Mouse (Mus musculus) liver, postnatal 0 days (tissue): ENCODE results near the gene Arpc1a. TPM values are rescaled to one million over a fixed set of nuclear protein-coding genes. Genes with fewer than 3 reads are reported as not detected.

Experiments used
- ATAC-seq: fragments of 200-750 bp; cut with Nextera tagmentation; 2 replicates; pipeline ENCODE4 v1.8.0; 2017; ENCODE audit warnings: mild to moderate bottlenecking, moderate library complexity
- DNase-seq: peaks from one replicate; pipeline ENCODE4 v3.0.0-alpha.2; 2016
- H3K27ac ChIP-seq: fragments of 300-500 bp; sonication (generic); 2 replicates; pipeline ENCODE4 v1.5.1; 2014; ENCODE audit warnings: antibody characterized with exemption, moderate library complexity, mild to moderate bottlenecking, low read depth
- H3K27me3 ChIP-seq: fragments of 300-500 bp; sonication (generic); 2 replicates; pipeline ENCODE4 v1.6.1; 2014; ENCODE audit warnings: low read length, control low read depth, mixed read lengths; ENCODE audit not compliant: insufficient read depth
- H3K36me3 ChIP-seq: fragments of 300-500 bp; sonication (generic); replicated peaks from 2 replicates; pipeline ENCODE4 v1.6.1; 2014; ENCODE audit warnings: mild to moderate bottlenecking, control low read depth, low read length, moderate library complexity, mixed read lengths; ENCODE audit not compliant: insufficient read depth
- H3K4me1 ChIP-seq: fragments of 300-500 bp; sonication (generic); 2 replicates; pipeline ENCODE4 v1.6.1; 2014; ENCODE audit warnings: antibody characterized with exemption, mild to moderate bottlenecking, control low read depth; ENCODE audit not compliant: insufficient read depth
- H3K4me2 ChIP-seq: fragments of 300-500 bp; sonication (generic); 2 replicates; pipeline ENCODE4 v1.6.1; 2014; ENCODE audit warnings: low read depth, mild to moderate bottlenecking, low read length, moderate library complexity, mixed read lengths
- H3K4me3 ChIP-seq: fragments of 300-500 bp; sonication (generic); 2 replicates; pipeline ENCODE4 v1.5.1; 2014; ENCODE audit warnings: low read depth, low read length
- H3K9ac ChIP-seq: fragments of 300-500 bp; sonication (generic); replicated peaks from 2 replicates; pipeline ENCODE4 v1.6.1; 2014; ENCODE audit warnings: mild to moderate bottlenecking, moderate library complexity
- H3K9me3 ChIP-seq: fragments of 300-500 bp; sonication (generic); 2 replicates; pipeline ENCODE4 v1.6.1; 2016; ENCODE audit warnings: mild to moderate bottlenecking, control low read depth, low read length, mixed read lengths
- CTCF ChIP-seq: sonication (generic); IDR thresholded peaks from 2 replicates; pipeline ENCODE4 v1.5.1; 2016; ENCODE audit warnings: antibody characterized with exemption, low read depth
- EP300 ChIP-seq: IDR thresholded peaks from 2 replicates; pipeline ENCODE4 v1.6.1; 2016; ENCODE audit warnings: antibody characterized with exemption, low read depth, mild to moderate bottlenecking
- WGBS: fragments of 180-500 bp; shearing (Covaris S2); extraction: QIAGEN DNeasy Blood & Tissue Kit; methylation state at CpG from one replicate; pipeline ENCODE4 v1.1.7; 2014; ENCODE audit not compliant: insufficient replicate concordance; 5-methylcytosine and 5-hydroxymethylcytosine counted together
- polyA plus RNA-seq: library from polyadenylated mRNA; unstranded; fragments of >200 nt; fragmentation: Nextera tagmentation; extraction: Ambion mirVana; gene quantifications from 2 replicates; pipeline ENCODE4 v1.2.1, GENCODE M21; 2015

The Arpc1a gene
- polyA plus RNA-seq, 1 experiment from 2014 or later, result 51.1 TPM

- Histone ChIP-seq H3K9ac (peak within 1 kb of the TSS; percentile 89), H3K27me3 (no peaks in the 10 kb centered on the region), H3K4me1 (peaks cover 23% of the 10 kb centered on the region), H3K4me3 (peak within 1 kb of the TSS; percentile 84), H3K27ac (peak within 1 kb of the TSS; percentile 93), H3K4me2 (peak within 1 kb of the TSS; percentile 91), H3K36me3 (peaks cover 45% of the 10 kb centered on the region), H3K9me3 (no peaks in the 10 kb centered on the region)
- peak; percentile 96 for DNase-seq
- WGBS, result under 1% methylated on average over 79 of the region's 84 CpGs
- ATAC-seq, result peak; percentile 93
- no peak for TF ChIP-seq CTCF
- peak; percentile 93 for TF ChIP-seq EP300
Observed at GRCm38 (mm10) chr5:145139571-145140519, 56.2 kb downstream of the Arpc1a start, which contains the start of the genes Pdap1 and Bud31. Pdap1 (minus strand) TSS chr5:145140238. Bud31 (plus strand) TSS chr5:145140362.

DNA sequence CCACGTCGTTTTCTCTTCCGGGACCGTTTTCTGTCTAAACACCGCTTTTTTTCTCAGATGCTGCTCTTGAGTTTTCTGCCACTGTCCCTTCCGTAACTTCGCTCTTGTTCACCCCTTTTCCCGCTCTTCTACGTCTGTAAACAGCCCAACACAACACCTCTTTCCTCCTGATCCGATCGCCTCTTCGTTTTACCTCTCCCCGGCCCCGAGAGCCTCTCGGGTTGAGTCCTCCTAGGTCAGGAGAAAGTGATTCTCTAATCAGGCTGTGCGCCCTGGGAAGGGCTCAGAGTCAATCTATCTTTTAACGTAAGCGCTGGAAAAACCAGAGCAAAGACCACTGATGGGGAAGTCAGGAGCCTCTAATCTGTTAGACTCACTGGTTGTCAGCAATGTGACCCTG, 57.0 kb downstream of the Arpc1a start:
- Histone ChIP-seq H3K36me3 (peaks cover 47% of the 10 kb centered on the region), H3K9me3 (no peaks in the 10 kb centered on the region), H3K4me2 (peak overlapping the region; percentile 91), H3K9ac (peak overlapping the region; percentile 89), H3K4me1 (peaks cover 23% of the 10 kb centered on the region), H3K4me3 (peak overlapping the region; percentile 84), H3K27ac (peak overlapping the region; percentile 93), H3K27me3 (no peaks in the 10 kb centered on the region)
- ATAC-seq (peak; percentile 37), DNase-seq (no peak)
- under 1% methylated on average over 18 of the region's 18 CpGs for WGBS
- no peak for TF ChIP-seq CTCF

GRCm38 (mm10) chr5:145147748-145148147, 64.1 kb downstream of the Arpc1a start:
- Histone ChIP-seq H3K27me3 (no peaks in the 10 kb centered on the region), H3K4me1 (no peaks in the 10 kb centered on the region), H3K4me2 (no peak overlapping the region), H3K9ac (no peak overlapping the region), H3K9me3 (no peaks in the 10 kb centered on the region), H3K36me3 (peaks cover 91% of the 10 kb centered on the region), H3K4me3 (no peak overlapping the region), H3K27ac (no peak overlapping the region)
- 82% methylated on average over 5 of the region's 5 CpGs for WGBS
- TF ChIP-seq EP300 (no peak), CTCF (no peak)
- ATAC-seq (no peak), DNase-seq (no peak)

- Histone ChIP-seq H3K27me3 (no peaks in the 10 kb centered on the region), H3K27ac (no peak overlapping the region), H3K4me1 (no peaks in the 10 kb centered on the region), H3K4me3 (no peak overlapping the region), H3K36me3 (peaks cover 81% of the 10 kb centered on the region), H3K4me2 (no peak overlapping the region), H3K9me3 (no peaks in the 10 kb centered on the region), H3K9ac (no peak overlapping the region)
- DNase-seq (no peak), ATAC-seq (peak; percentile 46; the same call in 1 of the 2 replicates)
- 62% methylated on average over 6 of the region's 6 CpGs for WGBS
- TF ChIP-seq EP300 (no peak), CTCF (no peak)
Observed at GRCm38 (mm10) chr5:145149294-145149693, 65.7 kb downstream of the Arpc1a start.

DNA sequence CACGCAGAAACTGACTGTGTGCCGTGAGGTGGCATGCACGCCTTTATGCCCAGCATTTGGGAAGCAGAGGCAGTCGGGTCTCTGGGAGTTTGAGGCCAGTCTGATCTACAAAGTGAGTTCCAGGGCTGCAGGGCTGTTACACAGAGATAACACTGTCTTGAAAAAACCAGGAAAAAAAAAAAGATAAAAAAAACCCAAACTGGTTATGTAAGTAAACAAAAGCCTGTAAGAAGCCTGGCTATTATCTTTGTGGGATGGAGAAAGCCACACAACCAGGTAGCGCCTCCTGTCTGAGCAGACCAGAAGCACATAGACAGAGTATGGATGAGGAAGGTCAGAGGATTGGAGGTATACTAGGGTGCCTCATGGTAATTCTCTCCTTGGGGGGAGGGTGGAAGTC, 69.1 kb downstream of the Arpc1a start:
- no peaks in the 10 kb centered on the region for H3K27me3 ChIP-seq
- H3K4me1 ChIP-seq, result no peaks in the 10 kb centered on the region
- ATAC-seq (peak; percentile 40), DNase-seq (no peak)
- peaks cover 71% of the 10 kb centered on the region for H3K36me3 ChIP-seq
- no peak overlapping the region for H3K4me3 ChIP-seq
- no peak overlapping the region for H3K27ac ChIP-seq
- WGBS, result 67% methylated on average over 5 of the region's 5 CpGs
- no peak overlapping the region for H3K4me2 ChIP-seq
- H3K9me3 ChIP-seq, result no peaks in the 10 kb centered on the region
- TF ChIP-seq EP300 (peak; percentile 61; the same call in 1 of the 2 replicates), CTCF (peak; percentile 32)
- H3K9ac ChIP-seq, result no peak overlapping the region

Other genes with a start within 250 kb of the Arpc1a start
- gene Smurf1, start 118.0 kb upstream of the Arpc1a start, polyA plus RNA-seq, result 2.1 and 2.2 TPM in 2 replicates
- gene Gm4871, start 51.1 kb upstream of the Arpc1a start, polyA plus RNA-seq, result not detected in 2 replicates
- gene 1700018F24Rik, start 40.8 kb upstream of the Arpc1a start, polyA plus RNA-seq, result not detected in 2 replicates
- not detected in 2 replicates for gene Kpna7, start 200 bp downstream of the Arpc1a start, polyA plus RNA-seq
- 157 and 181 TPM in 2 replicates for gene Arpc1b, start 30.4 kb downstream of the Arpc1a start, polyA plus RNA-seq
- gene Pdap1, start 56.4 kb downstream of the Arpc1a start, polyA plus RNA-seq, result 32.5 and 34.0 TPM in 2 replicates
- gene Bud31, start 56.5 kb downstream of the Arpc1a start, polyA plus RNA-seq, result 94.8 and 97.2 TPM in 2 replicates
- gene Ptcd1, start 83.3 kb downstream of the Arpc1a start, polyA plus RNA-seq, result 4.4 and 5.5 TPM in 2 replicates
- 18.1 and 19.3 TPM in 2 replicates for gene Cpsf4, start 83.4 kb downstream of the Arpc1a start, polyA plus RNA-seq
- 411 and 425 TPM in 2 replicates for gene Atp5j2, start 108.2 kb downstream of the Arpc1a start, polyA plus RNA-seq
- 5.0 and 5.5 TPM in 2 replicates for gene Zkscan14, start 118.0 kb downstream of the Arpc1a start, polyA plus RNA-seq
- 2.8 and 3.8 TPM in 2 replicates for gene Zkscan5, start 120.7 kb downstream of the Arpc1a start, polyA plus RNA-seq
- 25.4 and 27.4 TPM in 2 replicates for gene Zfp655, start 147.9 kb downstream of the Arpc1a start, polyA plus RNA-seq
- 0.22 and 0.25 TPM in 2 replicates for gene Zscan25, start 196.7 kb downstream of the Arpc1a start, polyA plus RNA-seq